Mouse (Mus musculus) gastrocnemius, postnatal 36 days (tissue): Measurements from ENCODE around the gene Bzw1. TPM values are rescaled to one million over a fixed set of nuclear protein-coding genes. Genes with fewer than 3 reads are reported as not detected.

Experiments
- DNase-seq, 2 experiments: peaks; one replicate each; pipeline ENCODE4 v3.0.0; 2022
- intact Hi-C: fragments of 180-260 bp; cut with DNase I; formaldehyde crosslinking; loops from one replicate; pipeline ENCODE4 v1.15.1; 2025
- total RNA-seq, 2 experiments: library from RNA; stranded (reverse); gene quantifications; 2 replicates each; pipeline ENCODE4 v1.2.3; 2021

Gene Bzw1
- total RNA-seq, 2 experiments from 2014 or later, result 36.8 to 43.1 TPM

- intact Hi-C loops, result no loop called here
- peak; percentile 21 to 37 for DNase-seq
Measured at GRCm38 (mm10) chr1:58393284-58394195, 842 bp downstream of the Bzw1 start.

GRCm38 (mm10) chr1:58395341-58395740 lies 2.6 kb downstream of the Bzw1 start:
- DNase-seq, result no peak
- intact Hi-C loops, result no loop called here

- DNase-seq, result no peak
- intact Hi-C loops, result no loop called here
Measured at GRCm38 (mm10) chr1:58396179-58396578, 3.5 kb downstream of the Bzw1 start.

- DNase-seq, result no peak
- intact Hi-C loops, result no loop called here
Measured at GRCm38 (mm10) chr1:58397731-58398130, 5.0 kb downstream of the Bzw1 start.

GRCm38 (mm10) chr1:58401396-58401795 lies 8.7 kb downstream of the Bzw1 start:
- intact Hi-C loops, result no loop called here
- no peak for DNase-seq

GRCm38 (mm10) chr1:58403745-58404144 lies 11.0 kb downstream of the Bzw1 start:
- intact Hi-C loops, result no loop called here
- DNase-seq, result no peak

GRCm38 (mm10) chr1:58407321-58407720 lies 14.6 kb downstream of the Bzw1 start:
- intact Hi-C loops, result no loop called here
- DNase-seq, result no peak

GRCm38 (mm10) chr1:58408141-58408540 lies 15.4 kb downstream of the Bzw1 start:
- intact Hi-C loops, result no loop called here
- no peak for DNase-seq

GRCm38 (mm10) chr1:58409553-58410197 lies 17.0 kb downstream of the Bzw1 start:
- intact Hi-C loops, result no loop called here
- no peak for DNase-seq

GRCm38 (mm10) chr1:58410198-58410588 lies 17.5 kb downstream of the Bzw1 start:
- no peak for DNase-seq

GRCm38 (mm10) chr1:58410776-58411175 lies 18.1 kb downstream of the Bzw1 start:
- DNase-seq, result no peak
- intact Hi-C loops, result no loop called here

More at GRCm38 (mm10) chr1:58410198-58410588, 17.5 kb downstream of the Bzw1 start:
- intact Hi-C loops, result no loop called here

GRCm38 (mm10) chr1:58415442-58415841 lies 22.7 kb downstream of the Bzw1 start:
- intact Hi-C loops, result no loop called here
- no peak for DNase-seq

- DNase-seq, result no peak
- intact Hi-C loops, result no loop called here
Measured at GRCm38 (mm10) chr1:58416048-58416447, 23.4 kb downstream of the Bzw1 start.

- DNase-seq, result no peak
- intact Hi-C loops, result no loop called here
Measured at GRCm38 (mm10) chr1:58420032-58420431, 27.3 kb downstream of the Bzw1 start.

- intact Hi-C loops, result no loop called here
- DNase-seq, result no peak
Measured at GRCm38 (mm10) chr1:58420961-58421360, 28.3 kb downstream of the Bzw1 start.

GRCm38 (mm10) chr1:58422879-58423278 lies 30.2 kb downstream of the Bzw1 start:
- DNase-seq, result no peak
- intact Hi-C loops, result no loop called here

- intact Hi-C loops, result no loop called here
- peak; percentile 97 to 99 for DNase-seq
Measured at GRCm38 (mm10) chr1:58423371-58424248, 30.9 kb downstream of the Bzw1 start, which contains the start of gene Clk1. TSS of gene Clk1 (minus strand) at chr1:58424066.

- intact Hi-C loops, result no loop called here
- no peak for DNase-seq
Measured at GRCm38 (mm10) chr1:58424551-58424950, 31.9 kb downstream of the Bzw1 start.

GRCm38 (mm10) chr1:58444691-58445090 lies 52.0 kb downstream of the Bzw1 start:
- no peak for DNase-seq
- intact Hi-C loops, result no loop called here

- intact Hi-C loops, result no loop called here
- DNase-seq, result peak; percentile 66 to 84
Measured at GRCm38 (mm10) chr1:58445143-58445722, 52.5 kb downstream of the Bzw1 start, which contains the start of the genes Nif3l1 and Ppil3. TSS of gene Nif3l1 (plus strand) at chr1:58445151. TSS of gene Ppil3 (minus strand) at chr1:58445486.
